9 mouse cellular contexts compared by ENCODE assay signal in genomic region chr9:37528225-37528970, GRCm38 (mm10). TPM values are rescaled to one million over a fixed set of nuclear protein-coding genes. Genes with fewer than 3 reads are reported as not detected.
DNase-seq lines count a peak whose midpoint lies in the region; ATAC-seq and TF ChIP-seq lines count a peak whose summit lies in the region.
"Had no signal": no experiment of that assay in that cellular context is flagged by ENCODE, and none has a peak within 500 bp of the region (broad histone marks: within the 10 kb centered on the region; RNA-seq: fewer than 3 reads in every experiment).

No protein-coding gene starts in this region.

- TF ChIP-seq POLR2A in limb, embryonic 14.5 days (IDR thresholded peaks at IDR 0.05; ENCODE audit: borderline replicate concordance, extremely low read depth, insufficient read depth, insufficient read length): no peak

- H3K4me1 ChIP-seq in limb, embryonic 14.5 days (ENCODE audit: control insufficient read depth, insufficient read depth, low read length): peaks cover 9% of the 10 kb centered on the region
- peaks cover 15% of the 10 kb centered on the region for H3K4me1 ChIP-seq in neural tube, embryonic 14.5 days (ENCODE audit: control insufficient read depth, insufficient read depth, low read length)

- H3K36me3 ChIP-seq in limb, embryonic 14.5 days (ENCODE audit: control insufficient read depth, insufficient read depth, low read length): 0 out of 2 replicates have a peak, but pooled peaks cover 13% of the 10 kb centered on the region
- no peaks in the 10 kb centered on the region for H3K36me3 ChIP-seq in neural tube, embryonic 14.5 days (ENCODE audit: control insufficient read depth, insufficient read depth, low read length)

- no peak for DNase-seq in gastrocnemius, adult 2 months
- no peak for DNase-seq in gastrocnemius, adult 8-10 months (ENCODE audit: low spot score in 2 of 2)
- DNase-seq in heart, postnatal 36 days: peak; percentile 32 to 44
- DNase-seq in limb, embryonic 14.5 days (ENCODE audit: low spot score): no peak
- DNase-seq in left cerebral cortex, adult 11 months (ENCODE audit: low spot score): no peak
- DNase-seq in Muller cell, postnatal 12 days (ENCODE audit: inconsistent ontology term): no peak

- no peak overlapping the region for H3K9ac ChIP-seq in limb, embryonic 14.5 days (ENCODE audit: low read depth, low read length, severe bottlenecking)
- no peak overlapping the region for H3K9ac ChIP-seq in neural tube, embryonic 14.5 days (replicated peaks; ENCODE audit: low read depth, low read length)

- H3K27me3 ChIP-seq in limb, embryonic 14.5 days (ENCODE audit: control insufficient read depth, insufficient read depth, low read length): peaks cover 70% of the 10 kb centered on the region
- H3K27me3 ChIP-seq in neural tube, embryonic 14.5 days (ENCODE audit: control insufficient read depth, insufficient read depth, low read length): peaks cover 30% of the 10 kb centered on the region
- H3K27me3 ChIP-seq: CH12.LX had no signal

- WGBS in limb, embryonic 14.5 days: 26% methylated on average over 9 of the region's 9 CpGs
- 19% methylated on average over 9 of the region's 9 CpGs for WGBS in neural tube, embryonic 14.5 days

- peak overlapping the region; percentile 92 for H3K27ac ChIP-seq in gastrocnemius, adult 2 months
- H3K27ac ChIP-seq in limb, embryonic 14.5 days (replicated peaks; ENCODE audit: low read depth, low read length): no peak overlapping the region
- H3K27ac ChIP-seq in neural tube, embryonic 14.5 days (ENCODE audit: low read depth, low read length): 0 out of 2 replicates have a peak overlapping the region, but pooled peaks have one; percentile 12

- H3K4me2 ChIP-seq in limb, embryonic 14.5 days (replicated peaks; ENCODE audit: low read depth, low read length, severe bottlenecking): no peak overlapping the region
- no peak overlapping the region for H3K4me2 ChIP-seq in neural tube, embryonic 14.5 days (ENCODE audit: low read depth, low read length)

- peak overlapping the region; percentile 77 for H3K4me3 ChIP-seq in gastrocnemius, adult 2 months
- peak overlapping the region; percentile 7 for H3K4me3 ChIP-seq in limb, embryonic 14.5 days (replicated peaks; ENCODE audit: low read length)
- H3K4me3 ChIP-seq in neural tube, embryonic 14.5 days (ENCODE audit: low read depth, low read length): peak overlapping the region; percentile 6; the same call in 1 of the 2 replicates

- TF ChIP-seq CTCF in gastrocnemius, adult 2 months (IDR thresholded peaks at IDR 0.05): no peak

- H3K9me3 ChIP-seq in limb, embryonic 14.5 days (ENCODE audit: control insufficient read depth, low read length): no peaks in the 10 kb centered on the region
- H3K9me3 ChIP-seq in neural tube, embryonic 14.5 days (ENCODE audit: control insufficient read depth, low read length): no peaks in the 10 kb centered on the region

- ATAC-seq in limb, embryonic 14.5 days (ENCODE audit: low FRiP score, low read depth): no peak
- ATAC-seq in neural tube, embryonic 14.5 days (ENCODE audit: low read depth): no peak
- ATAC-seq in monocyte, adult 5-6 weeks (replicated peaks; ENCODE audit: insufficient number of reproducible peaks, low FRiP score, low TSS enrichment, poor library complexity, severe bottlenecking): no peak

- intact Hi-C loops in gastrocnemius, adult 2 months (cut with DNase I): no loop called here
- intact Hi-C loops in heart, postnatal 36 days (cut with DNase I): loop anchor here (1.0 to 5.0 kb wide), 2 partner anchors 66 to 85 kb away; partner anchors contain the start of gene Spa17

RNA-seq across cellular contexts. Expression of gene Esam, which starts 0.5 kb away (rescaled TPM):
- 10 to 100 TPM; 20.5 to 29.9 TPM for total RNA-seq in gastrocnemius, adult 2 months (2021)
- total RNA-seq in gastrocnemius, adult 8-10 months (2022): 10 to 100 TPM; 11.7 to 19.3 (median 15.3) TPM
- 10 to 100 TPM; 66.9 to 79.2 TPM for total RNA-seq in heart, postnatal 36 days (2021)
- 34.7 and 35.4 TPM in 2 replicates for polyA plus RNA-seq in limb, embryonic 14.5 days (2012; rRNA removed)
- 44.1 and 48.3 TPM in 2 replicates for polyA plus RNA-seq in limb, embryonic 14.5 days (2014; fragmentation: Nextera tagmentation; extraction: Ambion mirVana)
- 24.0 and 42.5 TPM in 2 replicates for polyA plus RNA-seq in neural tube, embryonic 14.5 days (2014; fragmentation: Nextera tagmentation; extraction: Ambion mirVana)
- total RNA-seq in monocyte, adult 5-6 weeks (2017): 3.2 TPM in 1 of 3 replicates, not detected in the others

RNA-seq across cellular contexts. Expression of gene Vsig2, which starts 10.7 kb away (rescaled TPM):
- total RNA-seq in gastrocnemius, adult 2 months (2021): 1 to 10 TPM; 2.6 to 3.2 TPM
- 1 to 10 TPM in 1 of 4 experiments, under 1 TPM in 3; 0.70 to 2.1 (median 0.78) TPM for total RNA-seq in gastrocnemius, adult 8-10 months (2022)
- 1 to 10 TPM; 4.0 to 4.7 TPM for total RNA-seq in heart, postnatal 36 days (2021)
- 4.8 and 5.2 TPM in 2 replicates for polyA plus RNA-seq in limb, embryonic 14.5 days (2012; rRNA removed)
- polyA plus RNA-seq in limb, embryonic 14.5 days (2014; fragmentation: Nextera tagmentation; extraction: Ambion mirVana): 0.59 and 1.4 TPM in 2 replicates
- 0.76 and 1.1 TPM in 2 replicates for polyA plus RNA-seq in neural tube, embryonic 14.5 days (2014; fragmentation: Nextera tagmentation; extraction: Ambion mirVana)
- not detected in 3 replicates for total RNA-seq in monocyte, adult 5-6 weeks (2017)
- total RNA-seq: CH12.LX had no signal

RNA-seq across cellular contexts. Expression of gene Nrgn, which starts 24.3 kb away (rescaled TPM):
- total RNA-seq in gastrocnemius, adult 2 months (2021): under 1 TPM; 0.23 to 0.42 TPM
- total RNA-seq in gastrocnemius, adult 8-10 months (2022): under 1 TPM; 0.44 to 0.67 (median 0.55) TPM
- 1 to 10 TPM; 4.5 to 6.1 TPM for total RNA-seq in heart, postnatal 36 days (2021)
- 17.7 and 26.1 TPM in 2 replicates for polyA plus RNA-seq in limb, embryonic 14.5 days (2012; rRNA removed)
- 12.3 and 17.2 TPM in 2 replicates for polyA plus RNA-seq in limb, embryonic 14.5 days (2014; fragmentation: Nextera tagmentation; extraction: Ambion mirVana)
- polyA plus RNA-seq in neural tube, embryonic 14.5 days (2014; fragmentation: Nextera tagmentation; extraction: Ambion mirVana): 3.5 and 6.9 TPM in 2 replicates
- total RNA-seq in monocyte, adult 5-6 weeks (2017): 6.3 to 35.0 TPM (median 6.9 TPM) in 3 replicates

RNA-seq across cellular contexts. Expression of gene Siae, which starts 27.1 kb away (rescaled TPM):
- total RNA-seq in gastrocnemius, adult 2 months (2021): 1 to 10 TPM; 4.1 to 4.6 TPM
- 1 to 10 TPM; 3.5 to 5.0 (median 4.1) TPM for total RNA-seq in gastrocnemius, adult 8-10 months (2022)
- total RNA-seq in heart, postnatal 36 days (2021): 1 to 10 TPM; 9.6 to 9.7 TPM
- 7.8 and 8.1 TPM in 2 replicates for polyA plus RNA-seq in limb, embryonic 14.5 days (2012; rRNA removed)
- 9.4 and 12.0 TPM in 2 replicates for polyA plus RNA-seq in limb, embryonic 14.5 days (2014; fragmentation: Nextera tagmentation; extraction: Ambion mirVana)
- polyA plus RNA-seq in neural tube, embryonic 14.5 days (2014; fragmentation: Nextera tagmentation; extraction: Ambion mirVana): 12.1 and 12.4 TPM in 2 replicates
- 4.1 to 10.4 TPM (median 4.7 TPM) in 3 replicates for total RNA-seq in monocyte, adult 5-6 weeks (2017)

RNA-seq across cellular contexts. Expression of gene Msantd2, which starts 39.3 kb away (rescaled TPM):
- 1 to 10 TPM; 4.0 to 5.1 TPM for total RNA-seq in gastrocnemius, adult 2 months (2021)
- total RNA-seq in gastrocnemius, adult 8-10 months (2022): 1 to 10 TPM; 2.2 to 3.2 (median 2.3) TPM
- total RNA-seq in heart, postnatal 36 days (2021): 1 to 10 TPM; 6.7 to 6.9 TPM
- polyA plus RNA-seq in limb, embryonic 14.5 days (2012; rRNA removed): 64.4 and 74.2 TPM in 2 replicates
- polyA plus RNA-seq in limb, embryonic 14.5 days (2014; fragmentation: Nextera tagmentation; extraction: Ambion mirVana): 26.7 and 31.7 TPM in 2 replicates
- polyA plus RNA-seq in neural tube, embryonic 14.5 days (2014; fragmentation: Nextera tagmentation; extraction: Ambion mirVana): 36.2 and 39.5 TPM in 2 replicates
- 20.9 to 44.1 TPM (median 28.5 TPM) in 3 replicates for total RNA-seq in monocyte, adult 5-6 weeks (2017)

Comparison
In these comparisons a context has a peak if more than half of its experiments do, and no peak if none do; other contexts are left out.
1. DNase-seq: peak in heart, postnatal 36 days (2 of 2); none in gastrocnemius, adult 2 months (single experiment), gastrocnemius, adult 8-10 months (0 of 2), limb, embryonic 14.5 days (single experiment), left cerebral cortex, adult 11 months (single experiment) and Muller cell, postnatal 12 days (single experiment).
2. H3K4me3 ChIP-seq: peak in every context shown above with its lines; median percentile 77 in gastrocnemius, adult 2 months; 7 in limb, embryonic 14.5 days; 6 in neural tube, embryonic 14.5 days.